Mouse (Mus musculus) liver, postnatal 0 days (tissue): ENCODE measurements around the gene Slc22a19. TPM values are rescaled to one million over a fixed set of nuclear protein-coding genes. Genes with fewer than 3 reads are reported as not detected.
"Not testable (repeated sequence)": the region's sequence is repeated elsewhere in the genome, so short reads cannot be mapped to it uniquely, and the experiment has no call there.

Experiments used
- ATAC-seq: fragments of 200-750 bp; cut with Nextera tagmentation; 2 replicates; pipeline ENCODE4 v1.8.0; 2017; ENCODE audit warnings: mild to moderate bottlenecking, moderate library complexity
- DNase-seq: peaks from one replicate; pipeline ENCODE4 v3.0.0-alpha.2; 2016
- H3K27ac ChIP-seq: fragments of 300-500 bp; sonication (generic); 2 replicates; pipeline ENCODE4 v1.5.1; 2014; ENCODE audit warnings: antibody characterized with exemption, moderate library complexity, mild to moderate bottlenecking, low read depth
- H3K27me3 ChIP-seq: fragments of 300-500 bp; sonication (generic); 2 replicates; pipeline ENCODE4 v1.6.1; 2014; ENCODE audit warnings: low read length, control low read depth, mixed read lengths; ENCODE audit not compliant: insufficient read depth
- H3K36me3 ChIP-seq: fragments of 300-500 bp; sonication (generic); replicated peaks from 2 replicates; pipeline ENCODE4 v1.6.1; 2014; ENCODE audit warnings: mild to moderate bottlenecking, control low read depth, low read length, moderate library complexity, mixed read lengths; ENCODE audit not compliant: insufficient read depth
- H3K4me1 ChIP-seq: fragments of 300-500 bp; sonication (generic); 2 replicates; pipeline ENCODE4 v1.6.1; 2014; ENCODE audit warnings: antibody characterized with exemption, mild to moderate bottlenecking, control low read depth; ENCODE audit not compliant: insufficient read depth
- H3K4me2 ChIP-seq: fragments of 300-500 bp; sonication (generic); 2 replicates; pipeline ENCODE4 v1.6.1; 2014; ENCODE audit warnings: low read depth, mild to moderate bottlenecking, low read length, moderate library complexity, mixed read lengths
- H3K4me3 ChIP-seq: fragments of 300-500 bp; sonication (generic); 2 replicates; pipeline ENCODE4 v1.5.1; 2014; ENCODE audit warnings: low read depth, low read length
- H3K9ac ChIP-seq: fragments of 300-500 bp; sonication (generic); replicated peaks from 2 replicates; pipeline ENCODE4 v1.6.1; 2014; ENCODE audit warnings: mild to moderate bottlenecking, moderate library complexity
- H3K9me3 ChIP-seq: fragments of 300-500 bp; sonication (generic); 2 replicates; pipeline ENCODE4 v1.6.1; 2016; ENCODE audit warnings: mild to moderate bottlenecking, control low read depth, low read length, mixed read lengths
- CTCF ChIP-seq: sonication (generic); IDR thresholded peaks from 2 replicates; pipeline ENCODE4 v1.5.1; 2016; ENCODE audit warnings: antibody characterized with exemption, low read depth
- EP300 ChIP-seq: IDR thresholded peaks from 2 replicates; pipeline ENCODE4 v1.6.1; 2016; ENCODE audit warnings: antibody characterized with exemption, low read depth, mild to moderate bottlenecking
- WGBS: fragments of 180-500 bp; shearing (Covaris S2); extraction: QIAGEN DNeasy Blood & Tissue Kit; methylation state at CpG from one replicate; pipeline ENCODE4 v1.1.7; 2014; ENCODE audit not compliant: insufficient replicate concordance; 5-methylcytosine and 5-hydroxymethylcytosine counted together
- polyA plus RNA-seq: library from polyadenylated mRNA; unstranded; fragments of >200 nt; fragmentation: Nextera tagmentation; extraction: Ambion mirVana; gene quantifications from 2 replicates; pipeline ENCODE4 v1.2.1, GENCODE M21; 2015

Slc22a19 gene
- polyA plus RNA-seq: not detected in 2 replicates

- H3K27ac ChIP-seq: no peak within 1 kb of the TSS
- ATAC-seq (no peak), DNase-seq (no peak)
- H3K4me2 ChIP-seq: no peak within 1 kb of the TSS
- no peaks in the 10 kb centered on the region for H3K4me1 ChIP-seq
- H3K36me3 ChIP-seq: no peaks in the 10 kb centered on the region
- H3K9ac ChIP-seq: no peak within 1 kb of the TSS
- TF ChIP-seq CTCF: no peak
- TF ChIP-seq EP300: no peak
- H3K27me3 ChIP-seq: no peaks in the 10 kb centered on the region
- no peak within 1 kb of the TSS for H3K4me3 ChIP-seq
- H3K9me3 ChIP-seq: no peaks in the 10 kb centered on the region
These were observed at the start of gene Slc22a19 for GRCm38 (mm10) chr19:7711148-7711547. Slc22a19 (minus strand) TSS chr19:7711310.

GRCm38 (mm10) chr19:7753371-7753770 is 42.3 kb upstream of the Slc22a19 start:
- DNase-seq, H3K27me3 ChIP-seq, H3K36me3 ChIP-seq, ATAC-seq, H3K27ac ChIP-seq, H3K4me2 ChIP-seq, H3K4me1 ChIP-seq, H3K9ac ChIP-seq, H3K9me3 ChIP-seq, H3K4me3 ChIP-seq: not testable (repeated sequence)
- 64% methylated on average over 13 of the region's 13 CpGs for WGBS

GRCm38 (mm10) chr19:7729543-7729942 is 18.4 kb upstream of the Slc22a19 start:
- Histone ChIP-seq H3K4me1 (no peaks in the 10 kb centered on the region), H3K36me3 (no peaks in the 10 kb centered on the region), H3K9ac (no peak overlapping the region), H3K9me3 (no peaks in the 10 kb centered on the region), H3K4me3 (no peak overlapping the region), H3K4me2 (no peak overlapping the region), H3K27ac (no peak overlapping the region), H3K27me3 (no peaks in the 10 kb centered on the region)
- ATAC-seq: no peak
- no peak for DNase-seq
- WGBS: 32% methylated on average over 1 of the region's 1 CpGs
- TF ChIP-seq EP300: no peak
- TF ChIP-seq CTCF: peak; percentile 35

GRCm38 (mm10) chr19:7693104-7693503 is 18.0 kb downstream of the Slc22a19 start:
- not testable (repeated sequence) for H3K4me3 ChIP-seq

GRCm38 (mm10) chr19:7691259-7691658 is 19.9 kb downstream of the Slc22a19 start:
- 82% methylated on average over 2 of the region's 2 CpGs for WGBS
- Histone ChIP-seq H3K9me3 (no peaks in the 10 kb centered on the region), H3K4me3 (no peak overlapping the region), H3K36me3 (no peaks in the 10 kb centered on the region), H3K9ac (no peak overlapping the region), H3K27me3 (no peaks in the 10 kb centered on the region), H3K4me1 (no peaks in the 10 kb centered on the region), H3K4me2 (no peak overlapping the region), H3K27ac (no peak overlapping the region)
- DNase-seq (no peak), ATAC-seq (no peak)
- no peak for TF ChIP-seq EP300
- no peak for TF ChIP-seq CTCF

More at GRCm38 (mm10) chr19:7693104-7693503, 18.0 kb downstream of the Slc22a19 start:
- H3K9ac ChIP-seq, H3K4me1 ChIP-seq, H3K4me2 ChIP-seq, H3K27me3 ChIP-seq, ATAC-seq, H3K36me3 ChIP-seq, DNase-seq, H3K9me3 ChIP-seq, H3K27ac ChIP-seq: not testable (repeated sequence)
- 51% methylated on average over 3 of the region's 3 CpGs for WGBS

- DNase-seq (no peak), ATAC-seq (no peak)
- H3K27me3 ChIP-seq: no peaks in the 10 kb centered on the region
- no peak overlapping the region for H3K9ac ChIP-seq
- 77% methylated on average over 1 of the region's 1 CpGs for WGBS
- no peaks in the 10 kb centered on the region for H3K36me3 ChIP-seq
- H3K4me3 ChIP-seq: no peak overlapping the region
- no peaks in the 10 kb centered on the region for H3K9me3 ChIP-seq
- no peak overlapping the region for H3K4me2 ChIP-seq
- no peak overlapping the region for H3K27ac ChIP-seq
- no peak for TF ChIP-seq CTCF
- TF ChIP-seq EP300: no peak
- H3K4me1 ChIP-seq: no peaks in the 10 kb centered on the region
These were observed 23.1 kb downstream of the Slc22a19 start for GRCm38 (mm10) chr19:7687988-7688387.

GRCm38 (mm10) chr19:7672033-7672432 is 39.1 kb downstream of the Slc22a19 start:
- TF ChIP-seq CTCF (no peak), EP300 (no peak)
- Histone ChIP-seq H3K4me3 (no peak overlapping the region), H3K36me3 (no peaks in the 10 kb centered on the region), H3K4me2 (no peak overlapping the region), H3K27me3 (no peaks in the 10 kb centered on the region), H3K9me3 (no peaks in the 10 kb centered on the region), H3K4me1 (no peaks in the 10 kb centered on the region), H3K9ac (no peak overlapping the region), H3K27ac (no peak overlapping the region)
- no peak for DNase-seq
- 9% methylated on average over 1 of the region's 1 CpGs for whole genome bisulfite sequencing
- no peak for ATAC-seq
